Mouse (Mus musculus): ENCODE measurements at regions not wholly inside any gene's neighbourhood (a gene's known extent, or its start where the extent isn't known, plus 50 kb on each side); places are given as distances from the start of the nearest gene placed in this dataset.
A peak's percentile ranks its signal among the peaks of the same experiment; 100 is the strongest.
"Not testable (repeated sequence)": the region's sequence is repeated elsewhere in the genome, so short reads cannot be mapped to it uniquely, and the experiment has no call there.

- H3K36me3 ChIP-seq (replicated peaks); DNase-seq (ENCODE audit: low spot score); H3K4me3 ChIP-seq (ENCODE audit: low read depth, low read length); H3K9me3 ChIP-seq (replicated peaks); H3K4me1 ChIP-seq (ENCODE audit: insufficient read depth, low read depth, low read length); H3K27me3 ChIP-seq (ENCODE audit: insufficient read depth, low read length); ATAC-seq (ENCODE audit: extremely low read depth, insufficient number of reproducible peaks, low FRiP score, poor library complexity, severe bottlenecking): not testable (repeated sequence)
Observed at GRCm38 (mm10) chr13:3035291-3035690, 502.6 kb upstream of the Gdi2 start.

GRCm38 (mm10) chr13:3037010-3037409, 500.9 kb upstream of the Gdi2 start:
- not testable (repeated sequence) for H3K27me3 ChIP-seq (ENCODE audit: insufficient read depth, low read length); H3K4me1 ChIP-seq (ENCODE audit: insufficient read depth, low read depth, low read length); H3K36me3 ChIP-seq (replicated peaks); H3K9me3 ChIP-seq (replicated peaks); H3K4me3 ChIP-seq (ENCODE audit: low read depth, low read length); ATAC-seq (ENCODE audit: extremely low read depth, insufficient number of reproducible peaks, low FRiP score, poor library complexity, severe bottlenecking); DNase-seq (ENCODE audit: low spot score)

- H3K4me1 ChIP-seq (ENCODE audit: insufficient read depth, low read depth, low read length); H3K36me3 ChIP-seq (replicated peaks); H3K4me3 ChIP-seq (ENCODE audit: low read depth, low read length); H3K27me3 ChIP-seq (ENCODE audit: insufficient read depth, low read length); DNase-seq (ENCODE audit: low spot score); ATAC-seq (ENCODE audit: extremely low read depth, insufficient number of reproducible peaks, low FRiP score, poor library complexity, severe bottlenecking); H3K9me3 ChIP-seq (replicated peaks): not testable (repeated sequence)
Observed at GRCm38 (mm10) chr13:3046381-3047105, 491.3 kb upstream of the Gdi2 start.

GRCm38 (mm10) chr13:3083480-3083879, 454.4 kb upstream of the Gdi2 start:
- not testable (repeated sequence) for H3K4me1 ChIP-seq (ENCODE audit: insufficient read depth, low read depth, low read length); ATAC-seq (ENCODE audit: extremely low read depth, insufficient number of reproducible peaks, low FRiP score, poor library complexity, severe bottlenecking); H3K9me3 ChIP-seq (replicated peaks); H3K36me3 ChIP-seq (replicated peaks); DNase-seq (ENCODE audit: low spot score); H3K4me3 ChIP-seq (ENCODE audit: low read depth, low read length); H3K27me3 ChIP-seq (ENCODE audit: insufficient read depth, low read length)

GRCm38 (mm10) chr13:3089971-3090370, 447.9 kb upstream of the Gdi2 start:
- DNase-seq (ENCODE audit: low spot score); ATAC-seq (ENCODE audit: extremely low read depth, insufficient number of reproducible peaks, low FRiP score, poor library complexity, severe bottlenecking); H3K4me3 ChIP-seq (ENCODE audit: low read depth, low read length); H3K27me3 ChIP-seq (ENCODE audit: insufficient read depth, low read length); H3K4me1 ChIP-seq (ENCODE audit: insufficient read depth, low read depth, low read length); H3K36me3 ChIP-seq (replicated peaks); H3K9me3 ChIP-seq (replicated peaks): not testable (repeated sequence)

- not testable (repeated sequence) for H3K27me3 ChIP-seq (ENCODE audit: insufficient read depth, low read length); H3K4me1 ChIP-seq (ENCODE audit: insufficient read depth, low read depth, low read length); ATAC-seq (ENCODE audit: extremely low read depth, insufficient number of reproducible peaks, low FRiP score, poor library complexity, severe bottlenecking); DNase-seq (ENCODE audit: low spot score); H3K4me3 ChIP-seq (ENCODE audit: low read depth, low read length); H3K36me3 ChIP-seq (replicated peaks); H3K9me3 ChIP-seq (replicated peaks)
Observed at GRCm38 (mm10) chr13:3106543-3106942, 431.3 kb upstream of the Gdi2 start.

GRCm38 (mm10) chr13:3128150-3128549, 409.7 kb upstream of the Gdi2 start:
- ATAC-seq (ENCODE audit: extremely low read depth, insufficient number of reproducible peaks, low FRiP score, poor library complexity, severe bottlenecking): peak; percentile 40; the same call in 1 of the 2 replicates

GRCm38 (mm10) chr13:3137281-3137680, 400.6 kb upstream of the Gdi2 start:
- not testable (repeated sequence) for H3K27me3 ChIP-seq (ENCODE audit: insufficient read depth, low read length); ATAC-seq (ENCODE audit: extremely low read depth, insufficient number of reproducible peaks, low FRiP score, poor library complexity, severe bottlenecking); DNase-seq (ENCODE audit: low spot score); H3K9me3 ChIP-seq (replicated peaks); H3K36me3 ChIP-seq (replicated peaks); H3K4me3 ChIP-seq (ENCODE audit: low read depth, low read length); H3K4me1 ChIP-seq (ENCODE audit: insufficient read depth, low read depth, low read length)

More at GRCm38 (mm10) chr13:3128150-3128549, 409.7 kb upstream of the Gdi2 start:
- H3K36me3 ChIP-seq (replicated peaks); H3K4me1 ChIP-seq (ENCODE audit: insufficient read depth, low read depth, low read length); H3K9me3 ChIP-seq (replicated peaks); H3K27me3 ChIP-seq (ENCODE audit: insufficient read depth, low read length); DNase-seq (ENCODE audit: low spot score); H3K4me3 ChIP-seq (ENCODE audit: low read depth, low read length): not testable (repeated sequence)
- peak; percentile 15; the same call in 1 of the 2 replicates for TF ChIP-seq CTCF (IDR thresholded peaks at IDR 0.05; ENCODE audit: low read depth, low read length)

- TF ChIP-seq TAL1 (conservative IDR thresholded peaks at IDR 0.05; ENCODE audit: low read depth, low read length): no peak
- TF ChIP-seq POLR2AphosphoS5 (IDR thresholded peaks at IDR 0.05; ENCODE audit: insufficient replicate concordance, low read depth, low read length): no peak
- no peak for TF ChIP-seq GATA1 (IDR thresholded peaks at IDR 0.05; ENCODE audit: borderline replicate concordance, low read length)
- TF ChIP-seq GATA2 (IDR thresholded peaks at IDR 0.05; ENCODE audit: borderline replicate concordance, low read depth, low read length): no peak
- no peak for TF ChIP-seq CTCF (IDR thresholded peaks at IDR 0.05; ENCODE audit: low read depth, low read length)
- no peak for ATAC-seq (ENCODE audit: extremely low read depth, insufficient number of reproducible peaks, low FRiP score, poor library complexity, severe bottlenecking)
Observed at GRCm38 (mm10) chr13:3138698-3139097, 399.2 kb upstream of the Gdi2 start.

GRCm38 (mm10) chr13:3145513-3145912, 392.4 kb upstream of the Gdi2 start:
- H3K9me3 ChIP-seq (replicated peaks); H3K36me3 ChIP-seq (replicated peaks); H3K4me3 ChIP-seq (ENCODE audit: low read depth, low read length); ATAC-seq (ENCODE audit: extremely low read depth, insufficient number of reproducible peaks, low FRiP score, poor library complexity, severe bottlenecking); H3K27me3 ChIP-seq (ENCODE audit: insufficient read depth, low read length); DNase-seq (ENCODE audit: low spot score); H3K4me1 ChIP-seq (ENCODE audit: insufficient read depth, low read depth, low read length): not testable (repeated sequence)

More at GRCm38 (mm10) chr13:3138698-3139097, 399.2 kb upstream of the Gdi2 start:
- Histone ChIP-seq H3K4me3 (ENCODE audit: low read depth, low read length) (no peak overlapping the region), H3K4me1 (ENCODE audit: insufficient read depth, low read depth, low read length) (no peaks in the 10 kb centered on the region), H3K9me3 (replicated peaks) (no peaks in the 10 kb centered on the region), H3K27me3 (ENCODE audit: insufficient read depth, low read length) (no peaks in the 10 kb centered on the region; the same call in 1 of the 2 replicates), H3K36me3 (replicated peaks) (no peaks in the 10 kb centered on the region)
- no peak for DNase-seq (ENCODE audit: low spot score)
